Mouse (Mus musculus) kidney, postnatal 25 days (tissue): ENCODE data around the gene Gprc6a.

Experiments used
- DNase-seq, 2 experiments: peaks; one replicate each; pipeline ENCODE4 v3.0.0; 2021; ENCODE audit warnings: mixed read lengths in 2 of 2

Gprc6a gene

GRCm38 (mm10) chr10:51631411-51632136 lies at the start of gene Gprc6a:
Gene Gprc6a, minus strand, starts transcription at chr10:51631461.
- no peak for DNase-seq

GRCm38 (mm10) chr10:51678251-51678639 lies 47.0 kb upstream of the Gprc6a start:
- no peak for DNase-seq

- peak; percentile 2 to 35 for DNase-seq
Observed at GRCm38 (mm10) chr10:51677548-51678250, 46.4 kb upstream of the Gprc6a start, which contains the start of gene Rfx6. Gene Rfx6, plus strand, starts transcription at chr10:51677756.

- DNase-seq, result no peak
Observed at GRCm38 (mm10) chr10:51672082-51672779, 41.0 kb upstream of the Gprc6a start.

GRCm38 (mm10) chr10:51671583-51671982 lies 40.3 kb upstream of the Gprc6a start:
- no peak for DNase-seq

GRCm38 (mm10) chr10:51669334-51669733 lies 38.1 kb upstream of the Gprc6a start:
- no peak for DNase-seq

GRCm38 (mm10) chr10:51657324-51657723 lies 26.1 kb upstream of the Gprc6a start:
- no peak for DNase-seq

GRCm38 (mm10) chr10:51649506-51650221 lies 18.4 kb upstream of the Gprc6a start:
- DNase-seq, result no peak

GRCm38 (mm10) chr10:51621193-51621592 lies 10.1 kb downstream of the Gprc6a start:
- no peak for DNase-seq

- no peak for DNase-seq
Observed at GRCm38 (mm10) chr10:51620126-51620525, 11.1 kb downstream of the Gprc6a start.

- no peak for DNase-seq
Observed at GRCm38 (mm10) chr10:51618538-51618937, 12.7 kb downstream of the Gprc6a start.

GRCm38 (mm10) chr10:51614826-51615590 lies 16.3 kb downstream of the Gprc6a start:
- DNase-seq, result no peak

- DNase-seq, result no peak
Observed at GRCm38 (mm10) chr10:51613421-51613820, 17.8 kb downstream of the Gprc6a start.

- no peak for DNase-seq
Observed at GRCm38 (mm10) chr10:51611969-51612682, 19.1 kb downstream of the Gprc6a start.

GRCm38 (mm10) chr10:51609741-51610425 lies 21.4 kb downstream of the Gprc6a start:
- DNase-seq, result no peak

GRCm38 (mm10) chr10:51596928-51597635 lies 34.2 kb downstream of the Gprc6a start:
- no peak for DNase-seq

- peak in 1 of 2 experiments; percentile 5 for DNase-seq
Observed at GRCm38 (mm10) chr10:51595001-51595931, 36.0 kb downstream of the Gprc6a start.

- no peak for DNase-seq
Observed at GRCm38 (mm10) chr10:51591574-51591973, 39.7 kb downstream of the Gprc6a start.

GRCm38 (mm10) chr10:51590139-51590574 lies 41.1 kb downstream of the Gprc6a start, which contains the start of gene Fam162b:
Gene Fam162b, minus strand, starts transcription at chr10:51590517.
- no peak for DNase-seq
